Mouse (Mus musculus): ENCODE measurements around the gene Acot4. TPM values are rescaled to one million over a fixed set of nuclear protein-coding genes. Genes with fewer than 3 reads are reported as not detected.
"Not testable (repeated sequence)": the region's sequence is repeated elsewhere in the genome, so short reads cannot be mapped to it uniquely, and the experiment has no call there.

Acot4 gene
- total RNA-seq, 1 experiment from 2014 or later, result 0.30 TPM

DNA sequence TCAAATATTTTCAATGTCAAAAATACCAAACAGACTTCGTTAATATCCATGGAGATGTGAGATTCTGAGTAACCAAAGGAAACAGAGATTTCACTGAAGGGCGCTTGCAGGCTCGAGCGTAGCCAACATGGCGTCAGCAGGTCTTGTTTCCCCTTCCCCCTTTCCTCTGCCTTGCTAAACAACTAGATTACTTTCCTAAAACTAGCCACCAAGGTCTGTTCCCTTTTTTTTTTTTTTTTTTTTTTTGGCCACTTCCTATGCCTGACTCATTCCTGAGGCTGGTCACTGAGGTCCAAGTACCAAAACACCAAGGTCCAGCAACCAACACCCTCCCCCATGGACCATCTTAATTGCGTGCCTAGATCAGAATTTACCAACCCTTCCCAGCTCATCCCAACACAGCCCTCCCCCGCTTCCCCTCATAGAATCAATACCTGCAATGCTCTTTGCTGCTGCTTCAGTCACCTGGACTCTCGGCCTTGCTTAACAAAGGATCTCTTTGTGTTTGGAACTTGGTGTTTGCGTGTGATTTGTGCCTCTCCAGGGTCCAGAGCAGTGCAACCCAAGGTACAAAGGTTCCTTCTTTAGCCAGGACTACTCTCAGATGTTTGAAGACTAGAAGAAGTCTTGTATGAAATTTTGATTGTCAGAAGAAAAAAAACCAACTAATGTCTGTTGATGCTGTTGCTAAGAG is 15.0 kb upstream of the Acot4 start:
- ATAC-seq (replicated peaks in 1 of 2; ENCODE audit: insufficient read depth in 1 of 2, low FRiP score in 2 of 2, low TSS enrichment in 1 of 2, low read depth in 1 of 2, poor library complexity in 2 of 2, severe bottlenecking in 2 of 2), result peak in 1 of 2 experiments; percentile 22; a peak in 1 of 4 replicates

DNA sequence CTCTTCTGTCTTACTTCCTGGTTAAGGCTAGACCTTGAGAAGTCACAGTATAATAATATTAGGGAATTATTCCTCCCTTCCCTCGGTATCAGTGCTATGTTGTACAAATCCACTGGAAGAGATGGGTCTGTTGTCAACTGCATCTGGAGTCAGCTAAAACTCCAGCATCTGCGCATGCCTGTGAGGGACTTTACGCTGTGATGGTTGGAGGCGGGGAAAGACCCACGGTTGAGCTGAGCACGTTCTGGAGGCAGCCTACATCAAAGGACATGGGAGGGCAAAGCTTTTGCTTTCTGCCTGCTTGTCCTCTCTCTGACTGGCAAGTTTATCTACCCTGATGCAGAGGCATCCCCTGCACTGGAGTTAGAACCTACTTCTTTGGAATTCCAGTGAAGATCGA is 12.3 kb upstream of the Acot4 start:
- no peak for ATAC-seq (replicated peaks in 1 of 2; ENCODE audit: insufficient read depth in 1 of 2, low FRiP score in 2 of 2, low TSS enrichment in 1 of 2, low read depth in 1 of 2, poor library complexity in 2 of 2, severe bottlenecking in 2 of 2)

DNA sequence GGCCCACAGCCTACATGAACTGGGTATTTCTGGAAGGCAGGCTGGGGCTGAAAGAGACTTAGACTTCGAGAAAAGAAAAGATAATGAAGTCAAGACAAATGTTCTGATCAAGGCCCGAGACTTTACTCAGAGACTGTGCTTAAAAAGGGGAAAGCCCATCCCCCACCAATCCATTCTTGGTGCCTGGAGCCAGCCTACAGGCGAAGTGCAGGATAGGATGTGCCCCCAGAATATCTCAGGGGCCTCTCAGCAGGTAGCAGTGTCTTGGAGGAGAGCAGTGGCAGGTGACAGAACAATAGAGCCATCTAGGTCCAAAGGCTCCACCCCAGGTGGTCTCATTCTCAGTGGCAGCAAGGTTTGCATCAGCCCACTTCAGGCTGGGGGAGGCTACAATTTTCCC is 9.9 kb upstream of the Acot4 start:
- ATAC-seq (replicated peaks in 1 of 2; ENCODE audit: insufficient read depth in 1 of 2, low FRiP score in 2 of 2, low TSS enrichment in 1 of 2, low read depth in 1 of 2, poor library complexity in 2 of 2, severe bottlenecking in 2 of 2), result not testable (repeated sequence)

DNA sequence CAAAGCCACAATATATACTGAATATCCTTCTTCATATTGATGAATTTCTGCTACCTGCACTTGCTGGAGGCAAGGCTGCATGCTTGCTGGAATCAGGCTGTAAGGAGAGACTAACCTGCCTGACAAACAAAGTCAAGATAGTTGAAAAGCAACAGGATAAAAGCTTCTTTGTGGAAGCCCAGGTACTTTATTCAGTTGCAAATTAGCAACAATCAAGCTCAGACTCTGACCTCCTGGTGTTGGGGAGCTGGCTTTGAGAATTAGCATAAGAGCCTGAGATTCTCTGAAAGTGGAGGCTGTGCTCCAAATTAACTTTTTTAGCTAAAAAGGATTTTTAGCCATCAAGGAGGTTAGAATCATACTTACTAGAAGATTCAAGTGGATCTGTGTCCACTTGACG is 9.1 kb upstream of the Acot4 start:
- not testable (repeated sequence) for ATAC-seq (replicated peaks in 1 of 2; ENCODE audit: insufficient read depth in 1 of 2, low FRiP score in 2 of 2, low TSS enrichment in 1 of 2, low read depth in 1 of 2, poor library complexity in 2 of 2, severe bottlenecking in 2 of 2)

DNA sequence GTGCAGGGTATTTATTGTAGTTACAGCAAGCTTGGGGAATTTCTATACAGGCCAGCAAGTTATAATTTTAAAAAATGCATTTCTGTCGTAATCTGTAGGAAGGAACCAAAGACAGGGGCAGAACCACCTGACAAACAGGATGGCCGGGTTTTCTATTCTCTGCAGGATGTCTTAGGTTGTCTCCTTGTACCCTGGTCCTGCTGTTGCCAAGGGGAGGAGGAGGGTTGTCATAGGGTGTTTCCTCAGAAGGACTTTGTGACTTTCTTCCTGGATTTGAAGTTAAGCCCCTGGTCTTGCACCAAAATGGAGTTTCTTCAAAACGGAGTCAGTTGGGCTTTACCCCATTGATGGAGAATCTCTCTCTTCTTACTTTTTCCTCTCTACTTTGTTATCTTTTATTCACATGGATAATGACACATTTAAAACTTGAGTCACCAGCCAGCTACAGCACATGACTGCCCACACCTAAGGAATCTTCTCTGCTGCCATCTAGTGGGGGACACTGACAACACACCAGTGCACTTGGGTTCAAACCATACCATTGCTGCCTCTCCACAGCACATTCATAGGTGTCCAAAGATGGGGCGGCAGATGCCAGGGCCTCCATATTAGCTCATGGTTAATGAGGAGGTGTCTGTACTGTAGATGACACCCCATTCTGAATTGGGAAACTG is 7.4 kb upstream of the Acot4 start:
- ATAC-seq (replicated peaks in 1 of 2; ENCODE audit: insufficient read depth in 1 of 2, low FRiP score in 2 of 2, low TSS enrichment in 1 of 2, low read depth in 1 of 2, poor library complexity in 2 of 2, severe bottlenecking in 2 of 2), result peak; percentile 84 to 90

DNA sequence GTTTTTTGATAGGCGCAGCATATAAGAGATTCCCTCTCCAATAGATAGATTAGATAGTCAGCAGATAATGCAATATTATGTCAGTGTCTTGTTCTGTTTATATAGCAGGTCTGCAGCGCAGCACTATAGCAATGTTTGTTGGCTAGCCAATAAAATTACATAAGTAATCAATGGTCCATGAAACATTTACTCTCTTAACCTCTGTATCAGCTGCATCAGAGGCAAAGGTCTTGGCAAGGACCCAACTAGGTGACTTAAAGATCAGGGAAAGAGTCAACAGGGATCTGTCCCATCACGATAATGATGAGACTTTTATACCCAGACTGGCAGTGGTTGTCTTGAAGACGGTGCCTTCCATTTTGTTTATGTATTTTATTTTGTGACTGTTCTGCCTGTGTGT is 5.3 kb upstream of the Acot4 start:
- no peak for ATAC-seq (replicated peaks in 1 of 2; ENCODE audit: insufficient read depth in 1 of 2, low FRiP score in 2 of 2, low TSS enrichment in 1 of 2, low read depth in 1 of 2, poor library complexity in 2 of 2, severe bottlenecking in 2 of 2)

DNA sequence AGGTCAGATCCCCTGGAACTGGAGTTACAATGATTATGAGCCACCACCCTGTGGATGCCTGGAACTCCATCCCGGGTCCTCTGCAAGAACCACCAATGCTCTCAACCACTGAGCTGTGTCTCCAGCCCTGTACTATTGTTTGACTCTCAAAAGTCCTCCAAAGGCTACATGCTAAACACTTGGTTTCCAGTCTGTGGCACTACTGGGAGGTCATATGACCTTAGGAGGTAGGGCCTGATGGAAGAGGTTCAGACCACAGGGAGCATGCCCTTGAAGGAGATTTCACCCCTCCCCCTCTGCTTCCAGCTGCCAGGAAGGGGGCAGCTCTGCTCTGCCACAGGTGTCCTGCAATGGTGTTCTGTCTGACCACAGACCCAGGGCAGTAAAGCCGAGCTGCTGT is 4.9 kb upstream of the Acot4 start:
- ATAC-seq (replicated peaks in 1 of 2; ENCODE audit: insufficient read depth in 1 of 2, low FRiP score in 2 of 2, low TSS enrichment in 1 of 2, low read depth in 1 of 2, poor library complexity in 2 of 2, severe bottlenecking in 2 of 2), result peak in 1 of 2 experiments; percentile 1; a peak in 2 of 4 replicates

DNA sequence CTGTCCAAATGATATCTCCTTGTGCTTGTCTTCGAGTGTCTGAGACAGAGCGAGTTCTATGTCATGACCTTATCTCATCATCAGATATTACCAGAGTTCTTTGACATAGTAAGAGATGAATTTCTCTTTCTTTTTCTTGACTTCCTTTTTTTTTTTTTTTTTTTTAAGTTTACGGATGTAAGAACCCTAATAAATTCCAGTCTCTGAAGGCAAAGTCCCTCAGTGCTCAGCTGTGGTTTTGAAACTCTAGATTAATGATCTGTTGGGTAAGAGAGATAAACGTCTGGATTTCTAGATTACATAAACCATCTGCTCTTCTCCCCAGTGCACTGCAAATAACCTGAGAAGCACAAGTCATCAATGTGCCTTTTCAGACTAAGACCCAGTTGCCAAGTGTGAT is 4.1 kb upstream of the Acot4 start:
- peak; percentile 60 to 64 for ATAC-seq (replicated peaks in 1 of 2; ENCODE audit: insufficient read depth in 1 of 2, low FRiP score in 2 of 2, low TSS enrichment in 1 of 2, low read depth in 1 of 2, poor library complexity in 2 of 2, severe bottlenecking in 2 of 2)

DNA sequence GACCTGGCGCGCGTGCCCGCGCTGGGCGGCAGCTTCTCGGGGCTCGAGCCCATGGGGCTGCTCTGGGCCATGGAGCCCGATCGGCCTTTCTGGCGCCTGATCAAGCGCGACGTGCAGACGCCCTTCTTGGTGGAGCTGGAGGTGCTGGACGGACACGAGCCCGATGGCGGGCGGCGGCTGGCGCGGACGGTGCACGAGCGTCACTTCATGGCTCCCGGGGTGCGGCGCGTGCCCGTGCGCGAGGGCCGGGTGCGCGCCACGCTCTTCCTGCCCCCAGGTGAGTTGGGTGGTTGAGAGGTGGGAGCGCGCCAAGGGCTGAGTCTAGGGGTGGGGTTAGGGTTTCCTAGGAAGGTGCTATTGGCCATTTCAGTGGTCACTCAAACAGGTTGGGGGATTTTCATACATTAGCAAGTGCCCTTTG is 522 bp downstream of the Acot4 start, which contains the start of gene Gm49366:
Gm49366 (plus strand) TSS at position 245 of the 421 bp plus-strand sequence.
- not testable (repeated sequence) for ATAC-seq (replicated peaks in 1 of 2; ENCODE audit: insufficient read depth in 1 of 2, low FRiP score in 2 of 2, low TSS enrichment in 1 of 2, low read depth in 1 of 2, poor library complexity in 2 of 2, severe bottlenecking in 2 of 2)

DNA sequence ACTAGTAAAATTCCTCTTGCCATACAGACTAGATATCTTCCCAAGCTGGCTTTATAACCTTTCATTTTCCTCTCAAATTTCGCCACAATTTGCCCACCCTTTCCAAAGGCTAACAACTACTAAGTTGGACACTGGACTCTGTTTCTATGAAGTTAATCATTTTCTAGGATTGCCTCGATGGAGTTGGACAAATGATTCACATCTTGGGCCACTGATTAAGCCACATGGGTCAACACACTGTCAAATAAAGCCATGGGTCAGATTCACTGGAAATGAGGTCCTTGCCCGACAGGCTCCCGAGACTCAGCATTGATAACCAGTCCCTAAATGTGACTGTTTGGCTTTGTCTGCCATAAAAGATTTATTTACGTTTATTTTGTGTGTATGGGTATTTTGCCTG is 4.1 kb downstream of the Acot4 start:
- ATAC-seq (replicated peaks in 1 of 2; ENCODE audit: insufficient read depth in 1 of 2, low FRiP score in 2 of 2, low TSS enrichment in 1 of 2, low read depth in 1 of 2, poor library complexity in 2 of 2, severe bottlenecking in 2 of 2), result no peak

DNA sequence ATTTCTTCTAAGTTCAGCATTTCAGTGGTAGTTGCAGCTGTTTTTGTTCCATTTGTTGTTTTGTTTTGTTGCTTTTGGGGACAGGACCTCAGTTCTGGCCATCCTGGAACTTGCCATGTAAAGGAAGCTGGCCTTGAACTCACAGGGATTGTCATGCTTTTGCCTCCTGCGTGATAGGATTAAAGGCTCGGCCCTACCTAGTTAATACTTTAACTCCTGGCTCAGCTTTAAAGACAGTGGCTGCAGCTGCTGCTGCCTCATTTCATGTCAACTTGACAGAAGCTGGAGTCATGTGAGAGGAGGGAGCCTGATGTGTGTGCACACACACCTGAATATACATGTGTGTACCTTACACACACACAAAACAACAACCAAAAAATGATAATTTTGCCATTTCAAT is 5.9 kb downstream of the Acot4 start:
- ATAC-seq (replicated peaks in 1 of 2; ENCODE audit: insufficient read depth in 1 of 2, low FRiP score in 2 of 2, low TSS enrichment in 1 of 2, low read depth in 1 of 2, poor library complexity in 2 of 2, severe bottlenecking in 2 of 2), result no peak

DNA sequence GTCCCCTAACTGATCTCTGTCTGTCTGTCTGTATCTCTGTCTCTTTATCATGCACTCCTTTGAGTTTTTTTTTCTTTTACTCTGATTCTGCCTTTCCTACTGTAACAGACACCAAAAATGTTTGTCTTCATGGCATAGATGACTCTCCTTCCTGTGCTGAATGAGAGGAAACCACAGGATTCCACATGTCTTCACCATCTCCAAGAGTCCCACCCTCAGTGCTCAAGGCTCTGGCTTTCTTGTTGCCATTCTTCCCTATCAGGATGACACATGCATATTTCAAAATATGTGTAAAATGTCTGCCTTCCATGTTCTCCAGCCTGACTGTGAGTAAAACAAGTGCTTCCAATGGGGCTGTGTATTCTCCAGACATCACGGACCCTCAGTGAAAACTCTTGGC is 8.7 kb downstream of the Acot4 start:
- ATAC-seq (replicated peaks in 1 of 2; ENCODE audit: insufficient read depth in 1 of 2, low FRiP score in 2 of 2, low TSS enrichment in 1 of 2, low read depth in 1 of 2, poor library complexity in 2 of 2, severe bottlenecking in 2 of 2), result no peak

DNA sequence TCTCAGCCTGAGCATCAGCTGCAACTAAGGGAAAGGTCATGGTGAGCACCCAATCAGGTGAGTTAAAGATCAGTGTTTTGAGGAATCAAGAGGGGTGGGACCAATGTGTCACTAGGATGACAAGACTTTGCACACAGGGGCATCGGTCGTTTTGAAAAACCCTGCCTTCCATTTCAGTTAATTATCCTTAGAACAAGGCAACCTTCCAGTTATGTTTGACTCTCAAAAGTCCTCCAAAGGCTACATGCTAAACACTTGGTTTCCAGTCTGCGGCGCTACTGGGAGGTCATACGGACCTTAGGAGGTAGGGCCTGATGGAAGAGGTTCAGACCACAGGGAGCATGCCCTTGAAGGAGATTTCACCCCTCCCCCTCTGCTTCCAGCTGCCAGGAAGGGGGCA is 12.6 kb downstream of the Acot4 start:
- not testable (repeated sequence) for ATAC-seq (replicated peaks in 1 of 2; ENCODE audit: insufficient read depth in 1 of 2, low FRiP score in 2 of 2, low TSS enrichment in 1 of 2, low read depth in 1 of 2, poor library complexity in 2 of 2, severe bottlenecking in 2 of 2)

DNA sequence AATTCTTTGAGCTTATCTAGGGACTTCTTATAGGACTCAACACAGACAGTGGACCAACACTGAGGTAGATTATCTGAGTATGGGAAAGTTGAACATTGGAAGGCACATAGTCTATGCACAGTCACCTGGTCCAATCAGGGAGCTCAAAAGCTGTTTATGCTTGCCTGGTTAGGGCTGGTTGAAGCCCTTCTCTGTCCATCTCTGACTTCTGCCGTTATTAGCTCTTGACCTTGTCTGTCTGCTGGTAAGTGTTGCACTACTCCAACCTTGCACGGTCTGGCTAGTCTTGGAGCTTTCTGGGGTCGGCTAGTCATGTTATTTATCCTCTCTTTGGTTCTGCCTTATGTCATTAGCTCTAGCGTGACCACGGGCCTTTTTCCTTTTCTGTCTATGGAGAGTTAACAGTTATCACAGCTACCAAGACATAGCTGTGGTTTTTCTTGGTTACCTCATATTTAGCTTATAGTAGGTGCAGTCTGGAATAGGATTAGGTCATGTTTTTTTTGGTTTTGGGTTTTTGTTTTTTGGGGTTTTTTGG is 13.8 kb downstream of the Acot4 start, which contains the start of gene Acot3:
Acot3 (plus strand) TSS at position 208 of the 538 bp plus-strand sequence.
- no peak for ATAC-seq (replicated peaks in 1 of 2; ENCODE audit: insufficient read depth in 1 of 2, low FRiP score in 2 of 2, low TSS enrichment in 1 of 2, low read depth in 1 of 2, poor library complexity in 2 of 2, severe bottlenecking in 2 of 2)

DNA sequence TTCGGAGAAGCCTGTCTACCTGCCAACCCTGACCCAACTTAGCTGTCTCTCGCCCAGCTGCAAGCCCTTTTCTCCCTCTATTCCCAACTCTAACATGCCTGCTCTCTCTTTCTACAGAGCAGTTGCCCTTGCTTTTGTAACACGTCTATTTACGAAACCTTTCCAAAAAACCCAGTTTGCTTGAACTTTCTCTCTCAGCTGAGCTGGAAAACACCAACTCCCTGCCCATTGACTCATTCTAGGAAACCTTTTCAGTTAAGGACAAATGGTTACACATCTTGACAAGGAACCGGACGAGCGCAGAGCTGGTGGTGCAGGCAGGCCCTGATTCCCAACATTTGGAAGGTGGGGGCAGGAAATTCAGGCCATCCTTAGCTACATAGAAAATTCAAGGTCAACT is 14.4 kb downstream of the Acot4 start:
- ATAC-seq (replicated peaks in 1 of 2; ENCODE audit: insufficient read depth in 1 of 2, low FRiP score in 2 of 2, low TSS enrichment in 1 of 2, low read depth in 1 of 2, poor library complexity in 2 of 2, severe bottlenecking in 2 of 2), result no peak

DNA sequence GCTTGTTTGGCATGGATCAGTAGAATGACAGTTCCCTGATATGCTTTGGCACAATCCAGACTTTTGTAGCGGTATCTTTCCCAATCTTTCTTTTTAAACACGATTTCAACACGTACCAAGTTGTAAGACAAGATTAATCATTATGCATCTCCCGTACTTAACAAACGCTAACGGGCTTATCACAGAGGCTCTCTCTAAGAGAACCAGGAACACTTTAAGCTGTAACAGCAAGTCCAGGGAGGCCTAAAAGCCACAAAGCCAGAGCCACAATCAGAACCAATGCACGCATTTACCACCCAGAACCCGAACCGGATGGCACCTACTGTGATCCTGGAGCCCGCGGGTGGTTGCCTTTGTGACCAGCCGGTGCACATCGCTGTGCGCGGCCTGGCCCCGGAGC is 15.0 kb downstream of the Acot4 start:
- no peak for ATAC-seq (replicated peaks in 1 of 2; ENCODE audit: insufficient read depth in 1 of 2, low FRiP score in 2 of 2, low TSS enrichment in 1 of 2, low read depth in 1 of 2, poor library complexity in 2 of 2, severe bottlenecking in 2 of 2)

DNA sequence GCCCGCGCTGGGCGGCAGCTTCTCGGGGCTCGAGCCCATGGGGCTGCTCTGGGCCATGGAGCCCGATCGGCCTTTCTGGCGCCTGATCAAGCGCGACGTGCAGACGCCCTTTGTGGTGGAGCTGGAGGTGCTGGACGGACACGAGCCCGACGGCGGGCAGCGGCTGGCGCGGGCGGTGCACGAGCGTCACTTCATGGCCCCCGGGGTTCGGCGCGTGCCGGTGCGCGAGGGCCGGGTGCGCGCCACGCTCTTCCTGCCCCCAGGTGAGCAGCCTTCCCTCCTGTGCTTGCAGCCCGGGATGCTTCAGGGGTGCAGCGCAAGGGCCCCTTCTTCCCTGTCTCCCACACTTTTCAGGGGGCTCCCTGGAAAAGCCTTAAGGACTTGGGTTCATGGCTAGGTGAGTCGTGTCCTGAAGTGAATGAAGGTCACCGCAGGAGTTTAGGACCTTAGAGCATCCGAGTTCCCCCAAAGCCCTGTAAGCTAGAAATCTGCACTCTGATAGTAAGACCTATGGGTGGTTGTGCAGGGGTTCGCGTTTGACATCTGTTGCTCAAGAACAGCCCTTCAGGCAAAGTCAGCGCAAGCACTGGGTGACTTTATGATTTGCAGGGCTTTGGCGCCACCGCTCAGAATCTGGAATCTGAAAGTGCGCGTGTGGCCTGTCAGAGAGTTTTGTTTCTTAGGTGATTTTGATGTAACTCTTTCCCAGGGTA is 15.7 kb downstream of the Acot4 start:
- ATAC-seq (replicated peaks in 1 of 2; ENCODE audit: insufficient read depth in 1 of 2, low FRiP score in 2 of 2, low TSS enrichment in 1 of 2, low read depth in 1 of 2, poor library complexity in 2 of 2, severe bottlenecking in 2 of 2), result peak in 1 of 2 experiments; percentile 42; a peak in 2 of 4 replicates

DNA sequence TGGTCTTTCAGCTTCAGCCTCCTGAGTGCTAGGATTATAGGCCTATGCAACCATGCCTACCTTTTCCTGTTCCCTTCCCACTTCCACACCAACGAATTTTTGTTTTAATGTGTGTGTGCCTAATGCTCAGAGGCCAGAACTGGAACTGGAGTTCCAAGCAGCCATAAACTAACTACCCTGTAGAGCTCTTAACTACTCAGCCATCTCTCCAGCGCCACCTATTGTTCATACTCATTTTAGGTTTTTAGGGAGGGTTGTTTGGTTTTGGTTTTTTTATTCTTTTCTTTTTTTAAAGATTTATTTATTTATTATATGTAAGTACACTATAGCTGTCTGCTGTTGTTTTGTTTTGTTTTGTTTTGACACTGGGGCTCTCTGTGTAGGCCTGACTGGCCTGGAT is 22.8 kb downstream of the Acot4 start:
- ATAC-seq (replicated peaks in 1 of 2; ENCODE audit: insufficient read depth in 1 of 2, low FRiP score in 2 of 2, low TSS enrichment in 1 of 2, low read depth in 1 of 2, poor library complexity in 2 of 2, severe bottlenecking in 2 of 2), result peak; percentile 60 to 73; a peak in 2 of 4 replicates

Data from hematopoietic stem cell, adult 5-6 weeks (primary cell).